Mouse (Mus musculus) testis, adult 2 months (tissue): Measurements from ENCODE around the gene Csmd2.

ENCODE experiments used
- CTCF ChIP-seq: fragments of 200-500 bp; IDR thresholded peaks from 2 replicates; pipeline ENCODE4 v1.5.1; 2012; ENCODE audit warnings: low read depth, mild to moderate bottlenecking, inconsistent platforms, low read length, moderate library complexity; ENCODE audit not compliant: control insufficient read depth, insufficient read depth, insufficient replicate concordance
- POLR2A ChIP-seq: fragments of 200-500 bp; IDR thresholded peaks from 2 replicates; pipeline ENCODE4 v1.6.1; 2012; ENCODE audit warnings: low read depth, mild to moderate bottlenecking, inconsistent platforms, low read length, moderate library complexity; ENCODE audit not compliant: control insufficient read depth

GRCm38 (mm10) chr4:128304049-128304448 lies 316.4 kb downstream of the Csmd2 start:
- no peak for TF ChIP-seq CTCF
- no peak for TF ChIP-seq POLR2A
